Mouse (Mus musculus) liver, embryonic 14.5 days (tissue): ENCODE measurements at regions not wholly inside any gene's neighbourhood (a gene's known extent, or its start where the extent isn't known, plus 50 kb on each side); places are given as distances from the start of the nearest gene placed in this dataset.

Source experiments
- CTCF ChIP-seq: IDR thresholded peaks from 2 replicates; pipeline ENCODE4 v1.5.1; 2016; ENCODE audit warnings: antibody characterized with exemption, low read depth, control low read depth
- EP300 ChIP-seq: IDR thresholded peaks from 2 replicates; pipeline ENCODE4 v1.6.1; 2016; ENCODE audit warnings: antibody characterized with exemption, low read depth

DNA sequence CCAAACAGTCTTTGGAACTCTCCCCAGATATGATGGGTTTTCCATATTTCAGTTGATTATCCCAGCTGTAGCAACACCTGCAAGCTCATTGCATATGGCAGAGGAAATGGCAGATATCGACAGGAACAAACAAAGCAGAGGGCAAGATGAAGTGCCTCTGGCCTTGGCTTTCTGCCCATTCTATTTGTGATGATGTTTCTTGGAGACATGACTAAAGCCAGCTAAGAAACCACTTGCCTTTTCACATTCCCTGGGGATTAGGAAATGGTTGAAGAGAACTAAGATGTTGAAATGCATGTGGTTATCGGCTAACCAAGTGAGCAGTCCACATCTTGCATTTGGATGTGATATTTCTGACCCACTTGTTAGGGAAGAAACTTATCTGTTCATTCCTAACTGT lies 82.0 kb upstream of the C1qtnf7 start:
- TF ChIP-seq CTCF (no peak), EP300 (no peak)
